Mouse (Mus musculus): ENCODE measurements at regions not wholly inside any gene's neighbourhood (a gene's known extent, or its start where the extent isn't known, plus 50 kb on each side); places are given as distances from the start of the nearest gene placed in this dataset.

DNA sequence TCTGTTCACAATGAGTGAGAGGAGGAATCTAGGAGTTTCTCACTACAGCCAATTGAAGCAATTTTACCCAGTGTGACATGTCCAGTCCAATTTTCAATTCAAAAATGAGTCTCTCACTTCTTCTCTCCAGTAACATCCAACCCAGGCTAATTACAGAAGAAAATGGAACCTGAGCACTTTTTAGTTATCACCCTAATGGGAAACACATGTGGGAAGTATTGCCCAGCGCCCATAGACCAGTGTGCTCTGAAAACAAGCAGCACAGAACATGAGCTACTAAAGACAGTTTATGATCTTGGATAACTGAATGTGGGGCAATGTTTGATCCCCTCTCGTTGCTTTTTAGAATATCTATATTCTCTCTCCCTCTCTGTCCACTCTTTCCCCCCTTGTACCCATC lies 70.5 kb upstream of the Efemp1 start:
- DNase-seq (ENCODE audit: low spot score in 2 of 2) = no peak

DNA sequence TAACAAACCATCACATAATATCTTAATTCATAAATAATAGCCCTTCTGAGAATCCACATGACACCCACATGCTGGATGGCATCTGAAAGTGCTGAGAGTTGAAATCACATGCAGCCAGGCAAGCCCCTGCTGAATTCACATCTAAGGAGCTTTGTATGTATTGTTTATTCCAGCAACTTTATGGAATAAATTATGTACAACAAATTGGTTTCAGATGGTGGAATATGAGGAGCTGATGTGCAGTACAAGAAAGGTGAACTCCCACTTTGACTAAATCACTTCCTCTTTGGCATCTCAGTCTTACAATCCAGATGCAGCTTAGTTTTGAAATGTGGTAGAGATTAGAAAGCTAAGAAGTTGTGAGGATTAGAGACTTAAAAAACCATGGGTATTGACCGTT lies 82.2 kb upstream of the Efemp1 start:
- no peak for DNase-seq (ENCODE audit: low spot score in 2 of 2)

DNA sequence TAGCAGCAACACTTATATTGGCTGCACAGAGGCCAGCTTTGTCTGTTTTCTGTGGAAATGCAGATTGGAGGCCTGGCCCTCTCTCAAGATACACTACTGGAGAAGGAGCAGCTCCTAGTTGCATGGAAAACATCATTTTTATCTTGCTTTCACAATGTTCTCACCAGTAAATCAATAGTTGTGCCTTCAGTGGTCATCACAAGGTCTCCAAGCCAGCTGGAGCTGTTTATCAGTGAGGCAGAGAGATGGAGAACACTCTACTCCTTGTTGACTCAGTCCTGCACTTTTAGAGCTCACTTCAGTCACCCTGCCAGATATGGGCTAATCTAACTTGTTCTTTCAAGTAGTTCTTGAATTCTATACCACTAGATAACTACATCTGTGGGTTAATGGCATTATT lies 92.3 kb upstream of the Efemp1 start:
- DNase-seq (ENCODE audit: low spot score in 2 of 2) = no peak

DNA sequence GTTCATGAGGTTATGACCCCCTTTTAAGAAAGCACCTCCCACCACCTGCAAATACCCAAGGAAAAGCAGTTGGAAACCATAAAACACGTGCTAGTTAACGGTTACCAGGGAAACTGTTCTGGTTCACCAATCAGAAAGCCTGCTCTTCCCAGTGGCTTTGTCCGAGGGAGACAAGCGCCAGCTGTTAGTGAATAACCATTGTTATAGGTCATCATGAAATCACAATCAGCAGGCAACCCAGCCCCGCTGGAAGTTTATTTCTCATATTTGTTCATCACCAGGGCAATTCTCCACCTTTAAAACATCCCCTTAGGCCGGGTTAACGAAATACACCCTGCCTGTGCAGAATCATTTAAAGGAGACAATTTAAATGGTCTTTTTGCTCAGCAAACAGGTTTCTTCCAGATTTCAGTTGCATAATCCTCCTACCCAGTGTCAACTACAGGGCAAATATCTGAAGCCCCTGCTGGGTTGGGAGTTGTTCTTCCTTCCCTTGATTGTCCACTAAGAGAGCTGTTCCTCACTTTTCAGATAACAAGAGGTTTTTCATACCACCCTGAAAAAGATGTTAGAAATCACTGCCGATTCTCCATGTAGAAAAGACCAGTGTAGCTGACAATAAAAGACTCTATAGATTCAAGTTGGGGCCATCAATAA lies 117.9 kb upstream of the Efemp1 start:
- DNase-seq (ENCODE audit: low spot score in 2 of 2) = peak in 1 of 2 experiments; percentile 4

DNA sequence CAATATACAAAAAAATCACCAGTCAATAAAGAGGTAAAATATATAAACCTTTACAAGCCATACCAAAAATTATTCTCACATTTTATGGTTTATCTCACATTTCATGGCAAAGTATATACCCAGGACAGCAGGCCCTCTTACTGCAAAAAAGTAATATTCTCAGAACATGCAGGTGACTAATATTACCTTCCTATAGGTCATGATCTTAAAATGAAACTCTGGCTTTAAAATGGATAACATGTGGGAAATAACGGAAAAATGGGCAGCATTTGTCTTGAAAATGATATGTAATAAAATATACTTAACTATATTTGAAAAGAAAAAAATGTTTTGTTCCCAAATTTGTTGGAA lies 118.4 kb upstream of the Efemp1 start:
- DNase-seq (ENCODE audit: low spot score in 2 of 2) = no peak

DNA sequence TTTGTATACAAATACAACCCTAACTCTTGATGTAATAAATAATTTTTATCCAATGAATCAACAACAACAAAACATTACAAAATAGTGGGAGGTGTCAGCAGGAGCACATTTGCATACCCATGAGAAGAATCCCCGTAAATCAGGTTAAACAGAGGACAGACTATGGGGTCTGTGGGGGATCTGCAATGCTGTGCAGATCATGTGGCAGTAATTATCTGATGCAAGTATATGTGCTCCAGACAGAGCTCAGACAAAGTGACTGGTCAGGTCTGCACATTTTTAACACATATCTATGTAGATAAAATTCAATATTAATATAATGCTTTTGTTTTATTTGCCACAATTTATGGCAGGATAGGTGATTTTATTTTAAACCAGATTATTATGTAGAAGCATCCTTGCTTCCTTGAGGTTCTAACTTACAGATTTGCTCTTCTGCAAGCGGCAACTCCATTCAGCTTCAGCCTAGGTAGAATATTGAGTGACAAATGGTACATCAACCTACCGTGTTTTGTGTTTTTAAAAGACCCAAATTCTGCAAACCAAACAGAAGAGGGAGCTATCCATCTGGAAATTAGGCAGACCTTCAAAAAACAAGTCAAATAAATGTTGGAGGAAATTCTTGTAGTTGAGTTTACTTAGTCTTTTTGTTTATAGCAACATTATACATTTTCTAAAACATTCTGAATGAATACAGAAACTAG lies 119.0 kb upstream of the Efemp1 start:
- no peak for DNase-seq (ENCODE audit: low spot score in 2 of 2)

DNA sequence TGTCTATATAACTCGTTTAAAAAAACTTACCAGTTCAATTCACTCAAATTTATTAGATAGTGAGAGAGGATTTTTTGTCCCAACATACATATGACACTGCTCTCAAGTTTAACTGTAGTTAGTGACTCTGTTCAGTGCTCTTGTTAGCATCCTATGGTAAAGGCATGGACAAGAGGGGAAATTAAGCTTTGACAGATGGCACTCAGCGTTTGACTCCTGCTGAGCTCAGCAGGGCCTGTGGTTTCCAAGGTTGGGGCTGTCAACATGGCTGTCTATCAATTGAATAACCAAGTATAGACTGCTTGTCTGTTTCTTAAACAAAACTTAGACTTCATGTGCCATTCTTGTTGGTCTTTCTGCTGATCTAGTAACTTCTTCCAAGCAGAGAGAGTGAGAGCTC lies 122.9 kb upstream of the Efemp1 start:
- DNase-seq (ENCODE audit: low spot score in 2 of 2) = no peak

DNA sequence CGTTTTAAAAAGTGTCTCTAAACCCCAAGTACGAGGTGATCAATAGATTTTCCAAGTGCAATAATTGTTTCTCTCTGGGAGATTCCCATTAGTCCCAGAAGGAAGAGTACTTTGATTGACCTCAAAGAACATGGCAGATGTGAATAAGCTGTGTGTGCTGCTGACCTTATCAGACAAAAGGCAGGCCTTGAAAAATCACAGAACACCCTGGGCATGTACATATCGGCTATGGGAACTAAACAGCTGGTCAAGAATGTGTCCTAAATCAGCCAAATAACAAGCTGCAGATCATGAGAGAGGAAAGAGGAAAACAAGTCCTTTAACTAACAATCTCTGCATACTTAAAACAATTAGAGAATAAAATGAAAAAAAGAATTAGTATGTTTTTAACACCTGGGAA lies 125.4 kb upstream of the Ccdc85a start:
- no peak for DNase-seq (ENCODE audit: low spot score in 2 of 2)

DNA sequence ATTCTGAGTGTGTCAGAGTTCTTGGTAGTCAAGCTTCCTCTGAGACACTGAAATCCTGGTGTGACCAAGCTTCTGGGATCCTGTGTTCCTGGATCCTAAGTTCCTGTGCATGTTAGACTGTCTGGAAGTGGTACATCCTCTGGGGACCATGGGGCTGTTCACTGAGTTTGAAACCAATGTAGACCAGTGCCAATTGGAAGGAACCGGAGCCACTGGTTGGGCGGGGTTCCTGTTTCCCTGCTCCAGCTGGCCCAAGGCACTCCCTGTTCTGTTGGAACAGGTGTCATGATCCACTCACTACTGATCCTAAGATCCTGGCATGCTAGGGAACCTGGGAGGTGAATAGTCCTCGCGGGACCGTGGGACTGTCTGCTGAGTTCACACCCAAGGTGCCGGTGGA lies 124.3 kb upstream of the Ccdc85a start:
- DNase-seq (ENCODE audit: low spot score in 2 of 2) = no peak

DNA sequence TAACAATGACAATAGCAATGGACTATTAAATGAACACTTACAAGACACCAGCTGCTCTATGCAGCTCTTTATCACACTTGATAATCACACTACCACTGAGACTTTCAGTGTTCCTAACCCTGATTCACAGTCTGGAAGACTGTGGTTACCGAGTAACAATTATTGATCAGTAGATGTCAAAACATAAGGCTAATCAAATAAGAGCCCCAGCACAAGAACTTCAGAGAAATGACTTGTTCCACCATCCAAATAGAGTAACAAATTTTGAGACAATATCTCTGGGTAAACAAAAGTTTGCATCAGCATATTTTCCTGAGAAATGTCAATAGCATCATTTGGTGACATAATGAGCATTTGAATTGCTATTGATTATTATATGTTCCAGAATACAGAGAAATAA lies 118.3 kb upstream of the Ccdc85a start:
- no peak for DNase-seq (ENCODE audit: low spot score in 2 of 2)

DNA sequence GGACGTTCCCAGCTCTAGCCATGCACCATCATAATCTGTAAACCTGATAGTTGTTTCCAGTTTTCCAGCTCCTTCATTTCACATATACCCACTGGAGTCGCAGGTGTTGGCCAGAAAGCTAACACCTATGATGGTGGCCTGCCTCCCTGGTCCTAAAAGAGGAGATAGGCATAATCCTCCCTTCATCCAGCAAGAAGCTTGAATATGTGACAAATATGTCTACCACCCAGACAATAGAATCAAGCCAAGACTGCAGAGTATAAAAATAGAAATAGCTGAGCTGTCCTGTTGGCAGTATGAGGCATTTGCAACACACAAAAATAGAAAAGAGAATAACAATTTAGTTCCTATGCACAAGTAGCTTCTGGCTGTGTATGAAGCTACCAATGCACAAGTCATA lies 117.3 kb upstream of the Ccdc85a start:
- peak in 1 of 2 experiments; percentile 15 for DNase-seq (ENCODE audit: low spot score in 2 of 2)

DNA sequence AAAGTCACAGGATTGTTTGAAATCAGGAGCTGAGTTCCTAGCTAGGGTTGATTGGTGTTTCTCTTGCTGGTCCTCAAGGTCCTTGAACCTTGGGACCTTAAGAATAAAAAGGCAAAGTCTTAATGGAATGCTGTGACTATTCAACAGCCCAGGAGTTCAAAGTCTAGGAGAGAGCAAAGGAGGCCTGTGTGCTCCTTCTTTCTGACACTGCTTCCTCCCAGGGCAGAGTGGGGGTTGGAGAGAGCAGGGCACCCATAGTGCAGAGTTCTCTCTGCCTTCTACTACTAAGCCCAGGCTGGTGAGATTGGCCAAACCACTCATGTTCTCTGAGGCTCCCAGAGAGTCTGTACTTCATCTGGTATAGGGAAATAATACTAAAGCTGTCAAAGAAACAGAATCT lies 115.6 kb upstream of the Ccdc85a start:
- DNase-seq (ENCODE audit: low spot score in 2 of 2) = no peak

DNA sequence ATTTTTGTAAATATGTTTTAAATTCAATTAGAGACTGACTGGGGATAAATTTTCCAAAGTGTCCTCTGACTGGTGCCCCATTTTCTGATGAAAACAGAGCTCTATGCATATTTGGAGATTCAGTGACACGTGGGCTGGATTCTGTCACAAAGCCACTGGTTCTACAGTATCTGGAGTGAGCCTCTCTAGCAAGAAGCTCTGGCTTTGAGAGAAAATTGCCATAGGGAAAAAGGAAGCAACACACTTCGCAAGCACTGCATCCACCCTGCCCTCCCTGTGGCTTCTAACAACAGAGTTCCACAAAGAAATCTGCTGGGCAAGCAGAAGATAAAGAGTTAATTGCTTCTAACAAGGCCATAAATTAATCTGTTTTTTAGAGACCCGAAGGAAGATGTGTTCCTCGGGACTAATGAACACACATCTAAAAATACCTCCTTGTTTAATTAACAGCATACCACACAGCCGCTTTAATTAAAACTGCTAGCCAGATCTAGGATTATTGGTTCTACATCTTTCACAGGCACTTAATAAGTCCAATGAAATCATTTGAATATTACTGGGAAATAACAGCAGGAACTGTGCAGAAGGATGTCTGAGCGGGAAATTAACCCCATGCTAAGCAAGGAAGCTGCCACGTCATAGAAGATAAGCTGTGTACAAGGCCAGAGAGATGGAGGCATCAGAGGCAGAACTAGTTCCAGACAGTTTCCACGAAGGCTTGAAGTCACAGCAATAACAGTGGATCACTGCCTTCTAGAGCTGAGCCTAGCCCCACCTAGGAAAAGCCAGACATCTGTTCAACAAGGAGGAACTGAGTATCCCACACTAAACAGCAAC lies 113.7 kb upstream of the Ccdc85a start:
- no peak for DNase-seq (ENCODE audit: low spot score in 2 of 2)

DNA sequence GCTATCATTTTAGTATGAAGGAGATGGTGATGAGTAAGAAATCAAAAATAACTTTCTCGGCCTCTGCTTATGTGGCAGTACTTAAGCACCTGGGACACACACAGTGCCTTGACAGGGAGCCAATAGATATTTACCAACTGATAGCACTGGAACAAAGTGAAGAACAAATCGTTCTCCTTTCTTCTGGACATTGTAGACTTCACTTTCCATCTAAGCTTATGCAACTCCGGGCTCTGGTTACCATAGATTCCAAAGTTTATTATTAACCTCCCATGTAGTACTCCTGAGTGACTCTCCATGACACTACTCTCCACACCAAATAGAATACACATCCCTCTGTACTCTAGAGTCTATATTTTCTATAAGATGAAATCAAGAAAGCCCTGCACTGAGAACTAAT lies 110.9 kb upstream of the Ccdc85a start:
- DNase-seq (ENCODE audit: low spot score in 2 of 2) = no peak

DNA sequence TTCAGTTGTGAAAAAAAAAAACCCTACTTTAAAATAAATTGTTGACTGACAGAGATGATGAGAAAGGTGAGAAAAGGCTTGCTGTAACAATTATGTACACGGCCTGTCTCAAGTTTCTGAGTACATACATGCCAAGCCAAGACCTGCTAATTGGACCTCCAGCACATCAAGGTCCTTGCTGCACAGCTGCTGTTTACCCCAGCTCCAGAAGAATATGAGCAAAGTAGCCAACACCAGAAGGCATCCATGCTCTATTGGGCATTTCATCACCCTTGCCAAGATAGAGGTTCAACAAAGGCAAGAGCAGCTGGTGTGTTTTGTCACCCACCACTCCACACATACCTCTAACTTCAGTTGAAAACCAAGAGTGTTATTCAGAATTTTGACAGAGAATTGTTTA lies 109.2 kb upstream of the Ccdc85a start:
- no peak for DNase-seq (ENCODE audit: low spot score in 2 of 2)

DNA sequence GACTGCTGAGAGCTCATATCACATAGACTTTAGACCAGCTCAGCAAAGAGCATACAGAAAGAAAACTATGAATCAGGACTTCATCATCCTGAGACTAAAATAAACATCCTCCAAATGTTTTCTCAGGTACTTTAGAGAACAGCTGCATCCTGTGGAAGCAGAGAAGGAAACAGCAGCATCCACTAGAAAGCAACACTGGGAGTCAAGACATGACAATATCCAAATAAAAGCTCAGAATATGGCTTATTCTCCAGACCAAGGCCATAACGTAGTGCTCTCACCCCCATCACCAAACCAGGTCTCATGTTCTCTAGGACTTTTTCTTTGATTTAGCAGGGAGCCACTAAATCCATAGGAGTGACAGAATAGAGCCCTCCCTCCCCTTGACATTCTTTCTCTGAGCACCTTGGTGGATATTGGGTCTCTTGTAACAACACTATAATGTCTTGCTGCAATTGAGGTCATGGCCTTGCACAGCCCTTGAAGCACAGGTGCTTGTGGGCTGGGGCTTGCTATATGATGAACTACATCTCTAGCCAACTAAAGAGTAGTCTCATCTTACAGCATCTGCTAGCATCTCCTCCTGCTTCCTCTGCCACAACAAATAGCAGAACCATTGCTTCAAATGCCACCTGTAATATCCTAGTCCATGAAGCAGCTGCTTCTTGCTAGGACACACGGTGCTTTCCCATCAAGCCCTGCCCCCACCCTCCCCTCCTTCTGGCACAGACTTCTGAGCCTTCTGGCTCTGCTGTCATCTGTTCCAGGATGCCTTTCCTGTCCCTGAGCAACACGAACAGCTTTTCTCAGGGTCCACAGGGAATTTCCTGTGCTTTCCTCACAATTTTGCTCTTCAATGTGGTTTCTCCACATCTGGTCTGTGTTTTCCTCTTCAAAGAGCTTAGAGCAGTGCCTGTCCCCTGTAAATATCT lies 108.4 kb upstream of the Ccdc85a start:
- DNase-seq (ENCODE audit: low spot score in 2 of 2) = peak in 1 of 2 experiments; percentile 29

DNA sequence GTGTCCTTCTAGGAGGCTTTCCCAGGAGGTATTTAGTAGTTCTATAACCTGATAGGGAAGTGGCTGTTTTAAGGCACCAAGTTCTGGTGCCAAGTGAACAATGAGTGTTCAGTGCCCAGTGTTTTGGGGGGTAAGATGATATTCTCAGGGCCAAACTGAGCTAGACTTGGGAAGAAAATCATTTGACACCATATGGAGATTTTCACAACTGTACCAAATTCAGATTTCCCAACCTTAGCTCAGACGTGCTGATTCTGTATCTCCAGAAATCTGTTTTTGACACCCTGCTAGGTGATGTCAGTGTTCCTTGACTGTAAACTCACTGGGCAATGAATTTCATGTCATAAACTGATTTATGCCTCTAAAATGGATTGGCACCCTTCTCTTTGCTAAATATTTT lies 104.3 kb upstream of the Ccdc85a start:
- no peak for DNase-seq (ENCODE audit: low spot score in 2 of 2)

DNA sequence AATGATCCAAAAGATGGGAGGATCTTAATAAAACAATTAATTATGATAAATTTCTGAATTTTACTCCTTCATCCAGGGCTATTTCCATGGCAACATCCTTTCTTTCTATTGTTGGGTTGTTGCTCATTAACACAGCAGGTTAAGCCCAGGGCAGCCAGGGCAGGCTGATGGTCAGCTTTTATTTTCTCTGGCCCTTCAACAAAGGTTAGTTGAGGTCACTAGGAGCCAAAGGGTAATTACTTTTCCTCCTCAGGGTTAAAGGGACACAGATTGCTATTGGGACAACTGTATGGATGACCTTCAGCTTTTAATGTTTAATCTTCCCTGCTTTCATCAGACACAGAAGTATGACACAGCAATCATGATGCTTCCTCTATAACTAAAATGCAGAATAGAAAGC lies 101.3 kb upstream of the Ccdc85a start:
- DNase-seq (ENCODE audit: low spot score in 2 of 2) = no peak

DNA sequence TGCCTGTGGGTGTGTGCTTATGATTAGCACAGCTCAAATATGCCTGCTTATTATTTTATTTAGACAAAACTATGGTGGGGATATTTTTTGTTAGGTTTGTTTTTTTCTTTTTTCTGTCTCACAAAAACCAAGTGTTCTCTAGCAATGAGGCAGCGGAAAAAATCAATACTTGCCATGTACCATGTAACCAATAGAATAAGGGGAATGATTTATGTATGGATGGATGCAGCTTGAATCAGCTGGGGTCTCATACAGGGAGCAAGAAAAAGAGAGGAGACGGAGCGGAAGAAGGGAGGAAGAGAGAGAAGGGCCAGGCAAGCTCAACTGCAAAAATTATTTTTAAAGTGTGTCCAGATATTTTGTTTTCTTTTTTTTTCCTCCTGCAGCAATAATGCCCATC lies 97.2 kb upstream of the Ccdc85a start:
- no peak for DNase-seq (ENCODE audit: low spot score in 2 of 2)

DNA sequence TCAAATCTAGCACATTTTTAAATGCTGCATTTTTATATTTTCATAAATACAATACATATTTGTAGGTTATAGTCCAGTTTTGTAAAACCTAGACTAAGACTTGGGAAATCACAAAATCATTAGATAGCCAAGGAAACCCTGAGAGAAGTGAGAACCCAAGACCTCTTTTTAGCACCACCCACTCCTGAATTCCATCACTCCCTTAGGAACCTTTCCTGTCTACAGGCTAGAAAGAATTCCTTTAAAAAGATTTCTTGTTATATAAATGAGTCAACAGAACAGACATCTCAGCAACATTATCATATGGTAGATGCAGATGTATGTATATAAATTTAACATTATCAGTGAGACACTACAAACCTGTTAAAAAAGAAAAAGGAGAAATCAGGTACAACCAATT lies 86.6 kb upstream of the Ccdc85a start:
- DNase-seq (ENCODE audit: low spot score in 2 of 2) = no peak

DNA sequence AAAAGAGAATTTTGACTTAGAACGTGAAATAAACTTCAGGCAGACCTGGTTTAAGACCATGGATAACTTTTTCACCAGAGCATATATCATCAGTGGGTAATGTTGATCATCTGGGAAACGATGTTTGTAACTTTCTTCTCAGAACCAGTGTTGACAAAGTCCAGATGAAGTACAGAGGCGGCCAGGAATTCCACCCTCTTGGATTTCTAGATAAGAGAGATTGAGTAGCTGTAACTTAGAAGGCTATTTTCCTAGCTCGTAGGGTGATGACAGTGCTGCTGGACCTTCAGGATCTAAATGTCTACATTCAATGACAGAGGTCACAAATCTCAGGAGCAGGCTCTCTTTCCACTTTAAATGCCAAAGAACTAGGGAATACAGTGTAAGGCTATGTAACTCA lies 85.2 kb upstream of the Ccdc85a start:
- DNase-seq (ENCODE audit: low spot score in 2 of 2) = no peak

DNA sequence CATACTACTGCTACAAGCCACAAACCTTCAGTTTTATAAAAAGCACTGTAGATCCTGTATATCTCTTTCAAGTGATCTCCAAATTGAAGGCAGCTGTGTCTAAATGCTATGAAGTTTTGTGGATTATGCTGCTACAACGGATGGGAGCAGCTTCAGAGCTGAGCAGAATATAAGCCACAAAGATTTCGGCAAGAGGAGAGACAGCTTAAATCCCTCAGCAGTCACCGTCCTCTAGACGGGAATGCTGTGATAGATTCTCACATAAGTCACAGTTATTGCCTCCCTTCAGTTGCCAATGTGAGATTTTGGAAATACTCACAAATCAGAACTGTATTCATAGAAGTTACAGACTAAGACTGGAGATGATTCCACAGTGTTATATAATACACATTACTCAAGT lies 76.3 kb upstream of the Ccdc85a start:
- DNase-seq (ENCODE audit: low spot score in 2 of 2) = no peak
